Mouse (Mus musculus) Muller cell, postnatal 12 days (primary cell): ENCODE results near the gene 5530400C23Rik.
"Not testable (repeated sequence)": the region's sequence is repeated elsewhere in the genome, so short reads cannot be mapped to it uniquely, and the experiment has no call there.

Source experiments
- DNase-seq: peaks from one replicate; pipeline ENCODE4 v3.0.0-alpha.2; 2015; ENCODE audit errors: inconsistent ontology term

5530400C23Rik gene

GRCm38 (mm10) chr6:133291916-133292315, at the start of gene 5530400C23Rik:
Gene 5530400C23Rik, plus strand, starts transcription at chr6:133292216.
- DNase-seq: not testable (repeated sequence)

GRCm38 (mm10) chr6:133305952-133306715, 14.1 kb downstream of the 5530400C23Rik start:
- no peak for DNase-seq

DNA sequence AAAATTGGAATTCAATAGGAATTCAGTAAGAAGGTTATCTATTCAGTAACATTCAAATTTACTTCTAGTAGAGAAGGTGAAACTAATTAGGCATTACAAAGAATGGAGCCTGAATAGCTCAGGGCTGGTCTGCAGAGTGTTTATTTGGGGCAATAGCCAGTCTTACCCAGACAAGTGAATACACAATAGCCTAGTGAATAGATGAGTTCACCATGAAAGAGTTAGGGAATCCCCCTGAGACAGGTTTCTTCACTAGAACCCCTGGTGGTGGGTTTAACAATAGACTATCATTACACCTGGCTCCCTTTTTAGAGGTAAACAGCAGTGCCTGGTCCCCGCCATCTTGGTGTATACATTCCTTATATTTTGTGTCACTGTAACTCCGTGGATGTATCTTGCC, 21.9 kb downstream of the 5530400C23Rik start:
- not testable (repeated sequence) for DNase-seq

- no peak for DNase-seq
Measured at GRCm38 (mm10) chr6:133338535-133338934, 46.5 kb downstream of the 5530400C23Rik start.

GRCm38 (mm10) chr6:133341731-133342130, 49.7 kb downstream of the 5530400C23Rik start:
- not testable (repeated sequence) for DNase-seq
